Mouse (Mus musculus) C2C12 (cell line): Measurements from ENCODE around the gene Ndufs7. TPM values are rescaled to one million over a fixed set of nuclear protein-coding genes. Genes with fewer than 3 reads are reported as not detected.

Source experiments
- H3K27me3 ChIP-seq: one replicate; pipeline ENCODE4 v1.6.1; 2011; ENCODE audit not compliant: control insufficient read depth, insufficient read depth, insufficient read length
- H3K36me3 ChIP-seq: one replicate; pipeline ENCODE4 v1.6.1; 2011; ENCODE audit not compliant: control insufficient read depth, insufficient read depth
- H3K4me3 ChIP-seq: one replicate; pipeline ENCODE4 v1.5.1; 2011; ENCODE audit warnings: mild to moderate bottlenecking, control low read depth; ENCODE audit not compliant: poor library complexity, insufficient read depth, severe bottlenecking
- H3K79me2 ChIP-seq: one replicate; pipeline ENCODE4 v1.6.1; 2011; ENCODE audit not compliant: control insufficient read depth, insufficient read depth
- H3K79me3 ChIP-seq: one replicate; pipeline ENCODE4 v1.6.1; 2011; ENCODE audit warnings: low read depth, control low read depth
- H3ac ChIP-seq: one replicate; pipeline ENCODE3; 2011; ENCODE audit warnings: low read depth; ENCODE audit not compliant: control insufficient read depth, insufficient read length
- CEBPB ChIP-seq: IDR thresholded peaks from one replicate; pipeline ENCODE4 v1.6.1; 2011; ENCODE audit warnings: low read depth, mild to moderate bottlenecking, control low read depth, moderate library complexity
- CTCF ChIP-seq: IDR thresholded peaks from one replicate; pipeline ENCODE4 v1.5.1; 2011; ENCODE audit not compliant: control insufficient read depth, insufficient read depth, insufficient read length
- FOSL1 ChIP-seq: IDR thresholded peaks from one replicate; pipeline ENCODE4 v1.8.0; 2011; ENCODE audit warnings: mild to moderate bottlenecking, low read length; ENCODE audit not compliant: poor library complexity, insufficient read depth, severe bottlenecking
- MAX ChIP-seq: IDR thresholded peaks from one replicate; pipeline ENCODE4 v1.6.1; 2011; ENCODE audit warnings: mild to moderate bottlenecking, control low read depth
- MYOD1 ChIP-seq: IDR thresholded peaks from one replicate; pipeline ENCODE4 v1.6.1; 2011; ENCODE audit warnings: low read depth; ENCODE audit not compliant: control insufficient read depth, insufficient read length
- MYOG ChIP-seq: IDR thresholded peaks from one replicate; pipeline ENCODE4 v1.6.1; 2011; ENCODE audit not compliant: control insufficient read depth, insufficient read length; ENCODE audit errors: extremely low read depth
- USF1 ChIP-seq: IDR thresholded peaks from one replicate; pipeline ENCODE4 v1.6.1; 2011; ENCODE audit warnings: low read depth, mild to moderate bottlenecking, control low read depth, moderate library complexity
- long read RNA-seq, 2 experiments: library from polyadenylated mRNA; unstranded; transcript quantifications; one replicate each; pipeline ENCODE4 v2.0.0; 2019 to 2020
- polyA plus RNA-seq: library from polyadenylated mRNA; unstranded; fragments of >200 nt; fragmentation: generic; extraction: Trizol; gene quantifications from one replicate; pipeline ENCODE4 v1.2.1, GENCODE M21; 2012; ENCODE audit warnings: missing spikeins

Gene Ndufs7
- 288 TPM for polyA plus RNA-seq
- long read RNA-seq, experiment 1, transcript Ndufs7-201 (8 exons, 758 nt) = major isoform, 177 of 242 reads
- long read RNA-seq, experiment 1, partial matches to known transcripts = 56 of 242 reads
- long read RNA-seq, experiment 1, other reads (novel, unspliced or antisense) = 7 of 242 reads
- long read RNA-seq, experiment 2, transcript Ndufs7-201 (8 exons, 758 nt) = major isoform, 36 of 46 reads
- long read RNA-seq, experiment 2, partial matches to known transcripts = 4 of 46 reads
- long read RNA-seq, experiment 2, other reads (novel, unspliced or antisense) = 6 of 46 reads

DNA sequence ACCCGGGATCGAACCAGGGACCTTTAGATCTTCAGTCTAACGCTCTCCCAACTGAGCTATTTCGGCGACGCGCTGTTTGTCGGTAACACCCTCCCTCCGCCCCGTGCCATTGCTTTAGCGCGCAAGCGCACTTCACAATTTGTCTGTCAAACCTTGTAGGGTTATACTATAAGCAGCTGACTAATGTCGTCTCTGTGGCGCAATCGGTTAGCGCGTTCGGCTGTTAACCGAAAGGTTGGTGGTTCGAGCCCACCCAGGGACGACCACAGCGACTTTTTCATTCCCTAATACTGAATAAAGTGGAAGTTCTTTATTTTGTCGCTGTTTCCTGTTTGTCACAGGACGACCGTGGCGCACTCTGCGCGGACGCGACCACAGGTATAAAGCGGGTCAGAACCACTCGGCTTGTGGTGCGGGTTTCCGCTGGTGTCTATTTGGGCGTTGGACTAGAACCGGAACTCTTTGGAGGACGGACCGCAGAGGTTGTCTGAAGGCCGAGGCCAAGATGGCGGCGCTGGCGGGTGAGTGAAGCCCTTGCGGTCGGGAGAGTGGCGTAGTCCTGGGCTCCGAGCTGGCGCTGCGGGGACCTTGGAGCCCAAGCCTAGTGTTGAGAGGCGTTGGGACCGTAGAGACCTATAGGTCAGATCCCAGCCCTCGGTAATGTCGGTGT lies at the start of gene Ndufs7:
Gene Ndufs7 (plus strand): TSS at position 151 of the 670 bp plus-strand sequence.
- no peak for TF ChIP-seq MYOD1
- peak; percentile 63 for TF ChIP-seq CEBPB
- no peaks in the 10 kb centered on the region for H3K27me3 ChIP-seq

DNA sequence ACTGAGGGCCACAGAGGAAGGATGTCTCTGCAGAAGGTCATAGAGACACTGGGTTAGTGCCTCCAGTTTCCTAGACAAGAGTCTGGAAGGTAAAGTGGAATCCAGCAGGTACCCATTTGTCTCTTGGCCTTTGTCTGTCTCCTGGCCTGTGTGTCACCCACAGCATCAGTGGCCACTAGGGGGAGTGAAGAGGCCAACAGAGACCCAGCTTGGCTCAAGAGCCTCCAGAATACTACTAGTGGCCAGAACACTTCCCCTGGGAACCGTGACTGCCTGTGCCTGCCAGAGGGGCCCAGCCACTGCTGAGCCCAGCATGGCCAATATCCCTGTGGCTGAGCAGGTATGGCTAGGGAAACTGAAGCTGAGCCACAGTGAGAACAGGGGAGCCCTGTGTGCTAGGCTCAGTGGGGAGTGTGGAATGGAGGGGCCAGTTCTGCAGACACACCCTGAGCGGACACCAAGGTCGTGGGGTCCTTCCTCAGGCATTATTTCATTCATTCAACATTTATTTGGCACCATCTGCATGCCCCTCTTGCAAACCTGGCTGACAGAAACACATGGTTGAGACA lies 49.4 kb upstream of the Ndufs7 start:
- Histone ChIP-seq H3K27me3 (no peaks in the 10 kb centered on the region), H3ac (no peak overlapping the region), H3K4me3 (no peak overlapping the region), H3K79me2 (no peaks in the 10 kb centered on the region), H3K36me3 (no peaks in the 10 kb centered on the region), H3K79me3 (no peaks in the 10 kb centered on the region)
- TF ChIP-seq CTCF (peak; percentile 82), USF1 (no peak), CEBPB (no peak), MYOD1 (no peak), MAX (no peak)

More for the DNA sequence above, at the start of gene Ndufs7:
- Histone ChIP-seq H3K79me2 (peaks cover 43% of the 10 kb centered on the region), H3K79me3 (peaks cover 32% of the 10 kb centered on the region), H3K36me3 (peaks cover 36% of the 10 kb centered on the region), H3ac (peak within 1 kb of the TSS; percentile 71), H3K4me3 (peak within 1 kb of the TSS; percentile 63)

DNA sequence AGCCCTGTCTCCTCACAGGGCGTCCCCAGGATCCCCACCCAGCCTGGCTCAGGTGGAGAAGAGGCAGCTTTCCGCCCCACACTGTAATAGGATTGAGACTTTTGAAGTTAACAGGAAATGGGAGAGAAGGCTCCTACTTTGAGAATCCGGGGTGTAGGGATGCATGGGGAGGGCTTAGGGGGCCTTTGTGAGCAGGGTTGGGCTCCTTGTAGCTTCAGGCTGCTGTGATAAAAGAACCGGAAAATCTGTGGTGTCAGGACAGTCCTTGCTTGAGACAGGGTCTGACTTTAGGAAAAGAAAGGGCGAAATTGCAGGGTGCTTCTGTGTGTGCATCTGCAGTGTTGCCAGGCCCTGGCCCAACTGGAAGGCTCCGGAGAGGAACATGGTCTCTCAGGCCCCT lies 48.4 kb upstream of the Ndufs7 start:
- Histone ChIP-seq H3K27me3 (peaks cover 4% of the 10 kb centered on the region), H3K36me3 (no peaks in the 10 kb centered on the region), H3K79me3 (no peaks in the 10 kb centered on the region), H3K79me2 (no peaks in the 10 kb centered on the region), H3K4me3 (no peak overlapping the region), H3ac (no peak overlapping the region)
- TF ChIP-seq MYOD1 (no peak), FOSL1 (no peak), USF1 (no peak), CEBPB (no peak), CTCF (no peak), MAX (no peak), MYOG (no peak)

DNA sequence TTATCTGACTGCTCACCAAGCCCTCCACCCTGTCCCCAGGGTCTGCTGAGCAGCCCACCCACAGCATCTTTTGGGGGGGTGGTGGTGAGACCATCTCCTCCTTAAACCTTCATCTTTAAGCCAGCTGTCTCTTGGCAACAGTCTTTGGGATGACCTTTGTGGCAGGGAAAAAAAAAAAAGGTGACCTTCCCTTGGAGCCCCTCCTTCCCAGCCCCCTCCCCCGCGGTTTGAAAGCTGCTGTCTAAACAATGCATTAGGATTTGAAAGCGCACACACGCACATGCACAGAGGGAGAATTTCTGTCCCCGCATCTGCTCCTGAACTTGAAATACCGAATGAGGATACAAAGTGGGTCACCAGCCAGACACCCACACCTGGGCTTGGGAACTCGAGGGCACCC lies 44.9 kb upstream of the Ndufs7 start:
- no peaks in the 10 kb centered on the region for H3K79me2 ChIP-seq
- no peaks in the 10 kb centered on the region for H3K36me3 ChIP-seq
- TF ChIP-seq CTCF = no peak
- no peak for TF ChIP-seq USF1
- TF ChIP-seq MAX = no peak
- TF ChIP-seq FOSL1 = no peak
- TF ChIP-seq MYOD1 = no peak
- no peak for TF ChIP-seq CEBPB
- no peak for TF ChIP-seq MYOG
- no peak overlapping the region for H3ac ChIP-seq
- no peak overlapping the region for H3K4me3 ChIP-seq
- peaks cover 8% of the 10 kb centered on the region for H3K27me3 ChIP-seq
- H3K79me3 ChIP-seq = no peaks in the 10 kb centered on the region

DNA sequence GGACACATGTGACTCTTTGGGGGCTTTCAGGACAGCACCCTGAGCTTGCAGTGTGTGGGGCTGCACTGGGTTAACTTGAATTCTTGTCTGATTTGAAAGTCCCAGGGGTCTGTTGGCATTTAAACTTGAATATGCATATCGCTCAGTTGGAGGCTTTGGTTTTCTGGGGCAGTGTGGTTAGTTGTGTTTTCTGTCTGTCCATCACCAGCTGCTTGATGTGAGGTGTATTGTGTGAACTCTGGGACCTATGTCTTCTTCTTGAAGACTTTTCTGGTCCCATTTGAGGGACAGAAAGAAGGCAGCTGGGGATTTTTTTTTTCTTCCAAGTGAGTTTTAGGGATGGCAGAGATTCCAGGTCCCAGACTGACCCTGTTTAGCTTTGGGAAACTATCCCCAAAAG lies 41.7 kb upstream of the Ndufs7 start:
- no peaks in the 10 kb centered on the region for H3K79me3 ChIP-seq
- H3K36me3 ChIP-seq = no peaks in the 10 kb centered on the region
- no peaks in the 10 kb centered on the region for H3K79me2 ChIP-seq
- no peak overlapping the region for H3K4me3 ChIP-seq
- no peak overlapping the region for H3ac ChIP-seq
- peaks cover 8% of the 10 kb centered on the region for H3K27me3 ChIP-seq
- TF ChIP-seq USF1 = no peak
- TF ChIP-seq FOSL1 = no peak
- no peak for TF ChIP-seq MYOD1
- TF ChIP-seq CEBPB = no peak
- TF ChIP-seq MAX = no peak
- no peak for TF ChIP-seq MYOG
- no peak for TF ChIP-seq CTCF

DNA sequence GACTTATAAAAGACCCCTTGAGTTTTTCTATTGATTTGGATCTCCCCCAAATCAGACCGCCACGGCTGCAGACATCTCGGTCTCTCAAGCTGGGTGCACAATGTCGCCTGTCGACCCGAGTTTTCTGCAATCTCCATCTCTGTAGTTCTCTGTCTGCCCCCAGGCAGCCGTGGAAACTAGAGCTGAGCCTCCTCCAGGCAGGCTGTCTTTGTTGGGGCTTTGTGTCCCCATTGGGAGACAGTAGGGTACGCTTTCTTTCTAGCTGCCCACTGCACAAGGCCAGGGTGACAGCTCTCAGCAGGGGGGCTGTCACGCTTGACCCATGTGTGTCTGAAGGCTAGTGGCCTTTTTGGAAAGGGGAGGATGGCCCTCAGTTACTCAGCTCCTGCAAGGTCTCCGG lies 41.2 kb upstream of the Ndufs7 start:
- no peak overlapping the region for H3K4me3 ChIP-seq
- no peaks in the 10 kb centered on the region for H3K79me2 ChIP-seq
- no peak overlapping the region for H3ac ChIP-seq
- peaks cover 8% of the 10 kb centered on the region for H3K27me3 ChIP-seq
- H3K79me3 ChIP-seq = no peaks in the 10 kb centered on the region
- no peak for TF ChIP-seq MAX
- no peak for TF ChIP-seq MYOD1
- TF ChIP-seq MYOG = no peak
- no peaks in the 10 kb centered on the region for H3K36me3 ChIP-seq
